Mouse (Mus musculus): ENCODE data around the gene Vmn2r120. TPM values are rescaled to one million over a fixed set of nuclear protein-coding genes. Genes with fewer than 3 reads are reported as not detected.
"Not testable (repeated sequence)": the region's sequence is repeated elsewhere in the genome, so short reads cannot be mapped to it uniquely, and the experiment has no call there.

Vmn2r120 gene
- total RNA-seq (2022), result not detected

- no peak for DNase-seq (ENCODE audit: low spot score in 2 of 2)
Measured at GRCm38 (mm10) chr17:57545405-57545804, at the start of gene Vmn2r120. Vmn2r120 (minus strand) TSS chr17:57545505.

- not testable (repeated sequence) for DNase-seq (ENCODE audit: low spot score in 2 of 2)
Measured at GRCm38 (mm10) chr17:57587273-57587672, 42.0 kb upstream of the Vmn2r120 start.

GRCm38 (mm10) chr17:57574075-57574705, 28.9 kb upstream of the Vmn2r120 start:
- no peak for DNase-seq (ENCODE audit: low spot score in 2 of 2)

Other genes with a start within 250 kb of the Vmn2r120 start
- gene Adgre1, start 186.8 kb downstream of the Vmn2r120 start, total RNA-seq (2022), result 1 to 10 TPM; 1.0 to 1.6 (median 1.3) TPM
- gene Gm21834, start 196.7 kb upstream of the Vmn2r120 start, total RNA-seq (2022), result not detected
- gene Cntnap5c, start 224.1 kb upstream of the Vmn2r120 start, total RNA-seq (2022), result not detected

Data from gastrocnemius, adult 8-10 months (tissue).